Mouse (Mus musculus) adrenal gland, postnatal 14 days (tissue): ENCODE measurements around the gene Tbc1d17. TPM values are rescaled to one million over a fixed set of nuclear protein-coding genes. Genes with fewer than 3 reads are reported as not detected.

Experiments used
- microRNA-seq, 2 experiments: library from miRNA; unstranded; fragments of <30 nt; microRNA quantifications; one replicate each; pipeline ENCODE4 v1.2.0; 2021
- total RNA-seq: library from RNA; stranded (reverse); gene quantifications from 2 replicates; pipeline ENCODE4 v1.2.3, GENCODE M21; 2021

The Tbc1d17 gene
- total RNA-seq, 1 experiment from 2014 or later = 58.8 TPM

Small RNA genes lying within 50 kb of the gene (microRNA-seq; reads per million reads assigned to microRNA genes)
- 0 reads per million in 2 experiments for gene Mir707

Other genes starting within 250 kb of the Tbc1d17 start
- 3.9 and 5.1 TPM in 2 replicates for gene Myh14, start 178.2 kb downstream of the Tbc1d17 start, total RNA-seq
- gene Izumo2, start 140.3 kb downstream of the Tbc1d17 start, total RNA-seq = not detected in 2 replicates
- 34.3 and 52.4 TPM in 2 replicates for gene Vrk3, start 100.7 kb downstream of the Tbc1d17 start, total RNA-seq
- 0.79 and 1.3 TPM in 2 replicates for gene Zfp473, start 98.0 kb downstream of the Tbc1d17 start, total RNA-seq
- 45.7 and 59.1 TPM in 2 replicates for gene Nup62, start 33.0 kb downstream of the Tbc1d17 start, total RNA-seq
- 2.0 and 13.8 TPM in 2 replicates for gene Il4i1, start 32.7 kb downstream of the Tbc1d17 start, total RNA-seq
- gene Atf5, start 32.4 kb downstream of the Tbc1d17 start, total RNA-seq = 147 and 165 TPM in 2 replicates
- 90.6 and 104 TPM in 2 replicates for gene Akt1s1, start 88 bp downstream of the Tbc1d17 start, total RNA-seq
- 35.2 and 45.1 TPM in 2 replicates for gene Pnkp, start 8.1 kb upstream of the Tbc1d17 start, total RNA-seq
- 239 and 241 TPM in 2 replicates for gene Ptov1, start 20.7 kb upstream of the Tbc1d17 start, total RNA-seq
- 75.3 and 87.2 TPM in 2 replicates for gene Med25, start 43.6 kb upstream of the Tbc1d17 start, total RNA-seq
- 23.5 and 24.8 TPM in 2 replicates for gene Fuz, start 47.0 kb upstream of the Tbc1d17 start, total RNA-seq
- gene Ap2a1, start 80.4 kb upstream of the Tbc1d17 start, total RNA-seq = 81.2 and 83.2 TPM in 2 replicates
- not detected in 2 replicates for gene Tsks, start 94.1 kb upstream of the Tbc1d17 start, total RNA-seq
- 9.6 and 12.4 TPM in 2 replicates for gene Cpt1c, start 125.8 kb upstream of the Tbc1d17 start, total RNA-seq
- 224 and 250 TPM in 2 replicates for gene Prmt1, start 137.5 kb upstream of the Tbc1d17 start, total RNA-seq
- gene Irf3, start 148.6 kb upstream of the Tbc1d17 start, total RNA-seq = 95.1 and 108 TPM in 2 replicates
- 16.1 and 16.6 TPM in 2 replicates for gene Bcl2l12, start 149.6 kb upstream of the Tbc1d17 start, total RNA-seq
- 76.3 and 77.2 TPM in 2 replicates for gene Scaf1, start 167.3 kb upstream of the Tbc1d17 start, total RNA-seq
- 60.3 and 63.4 TPM in 2 replicates for gene Rras, start 168.9 kb upstream of the Tbc1d17 start, total RNA-seq
- gene Prr12, start 203.8 kb upstream of the Tbc1d17 start, total RNA-seq = 42.6 and 44.6 TPM in 2 replicates
- 41.6 and 47.5 TPM in 2 replicates for gene Nosip, start 213.3 kb upstream of the Tbc1d17 start, total RNA-seq
- gene Prrg2, start 213.6 kb upstream of the Tbc1d17 start, total RNA-seq = 16.0 and 16.3 TPM in 2 replicates
- 38.2 and 39.1 TPM in 2 replicates for gene Rcn3, start 243.1 kb upstream of the Tbc1d17 start, total RNA-seq